Mouse (Mus musculus): Measurements from ENCODE around the gene Zfp217.

DNA sequence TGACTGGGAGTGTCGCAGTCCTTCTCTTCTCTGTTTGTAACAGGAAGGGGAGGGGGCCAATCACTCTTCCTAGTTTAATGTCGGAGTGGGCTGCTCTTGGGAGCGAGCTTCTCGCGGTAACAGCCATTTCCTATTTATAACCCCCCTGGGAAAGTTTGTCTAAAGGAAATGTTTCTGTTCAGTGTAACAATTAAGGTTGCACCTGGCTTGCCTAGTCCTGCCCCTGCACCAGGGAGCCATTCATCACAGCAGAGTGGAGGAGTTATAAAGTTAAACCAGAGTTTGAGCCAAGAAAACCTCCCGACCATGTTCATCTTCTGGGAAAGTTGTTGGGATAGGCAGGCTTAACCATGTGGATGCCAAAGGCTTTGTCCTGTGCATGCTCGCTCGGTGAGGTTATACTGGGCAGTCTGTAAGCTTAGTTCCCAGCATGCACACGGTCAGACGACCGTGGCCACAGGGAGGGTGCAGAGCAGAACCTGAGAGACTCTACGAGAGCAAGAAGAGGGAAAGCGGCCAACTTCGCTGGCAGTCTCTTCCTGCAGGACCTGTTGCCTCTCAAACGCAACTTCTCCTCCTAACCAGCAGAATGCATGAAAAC is 77.2 kb downstream of the Zfp217 start:
- no peak for TF ChIP-seq CTCF (IDR thresholded peaks at IDR 0.05; ENCODE audit: borderline replicate concordance, control insufficient read depth, extremely low read depth, insufficient read depth, low read length, poor library complexity)
- TF ChIP-seq POLR2A (IDR thresholded peaks at IDR 0.05; ENCODE audit: control insufficient read depth, extremely low read depth, insufficient read depth, low read length, poor library complexity) = no peak
